Mouse (Mus musculus): ENCODE measurements around the gene Anapc2. TPM values are rescaled to one million over a fixed set of nuclear protein-coding genes. Genes with fewer than 3 reads are reported as not detected.

Anapc2 gene
- total and polyA plus RNA-seq, 2 experiments from 2014 or later: 37.9 to 108 TPM

GRCm38 (mm10) chr2:25318119-25318966 is 46.1 kb downstream of the Anapc2 start:
- 8% methylated on average over 31 of the region's 31 CpGs for WGBS
- TF ChIP-seq CTCF (IDR thresholded peaks at IDR 0.05; ENCODE audit: low read depth): no peak
- H3K27ac ChIP-seq (ENCODE audit: low read depth, low read length): peak overlapping the region; percentile 89
- H3K36me3 ChIP-seq (ENCODE audit: insufficient read depth): peaks cover 13% of the 10 kb centered on the region
- peaks cover 15% of the 10 kb centered on the region for H3K27me3 ChIP-seq (ENCODE audit: insufficient read depth, low read length)
- peak overlapping the region; percentile 74 for H3K4me2 ChIP-seq (ENCODE audit: low read depth)
- DNase-seq (peak; percentile 66), ATAC-seq (peak; percentile 72)
- peak overlapping the region; percentile 70 for H3K4me3 ChIP-seq (ENCODE audit: low read depth, low read length)
- peak overlapping the region; percentile 82 for H3K9ac ChIP-seq
- H3K4me1 ChIP-seq (ENCODE audit: insufficient read depth): peaks cover 7% of the 10 kb centered on the region
- no peaks in the 10 kb centered on the region for H3K9me3 ChIP-seq (ENCODE audit: low read length)

GRCm38 (mm10) chr2:25318971-25319773 is 46.9 kb downstream of the Anapc2 start, which contains the start of gene Grin1:
Gene Grin1 (minus strand): TSS chr2:25319187.
- ATAC-seq (peak; percentile 87), DNase-seq (peak; percentile 98)
- H3K4me3 ChIP-seq (ENCODE audit: low read depth, low read length): peak within 1 kb of the TSS; percentile 70
- peaks cover 8% of the 10 kb centered on the region for H3K27me3 ChIP-seq (ENCODE audit: insufficient read depth, low read length)
- H3K4me2 ChIP-seq (ENCODE audit: low read depth): peak within 1 kb of the TSS; percentile 74
- peak within 1 kb of the TSS; percentile 82 for H3K9ac ChIP-seq
- WGBS: 10% methylated on average over 58 of the region's 58 CpGs
- peaks cover 5% of the 10 kb centered on the region; the same call in 1 of the 2 replicates for H3K36me3 ChIP-seq (ENCODE audit: insufficient read depth)
- peak within 1 kb of the TSS; percentile 89 for H3K27ac ChIP-seq (ENCODE audit: low read depth, low read length)
- no peak for TF ChIP-seq CTCF (IDR thresholded peaks at IDR 0.05; ENCODE audit: low read depth)
- no peaks in the 10 kb centered on the region for H3K9me3 ChIP-seq (ENCODE audit: low read length)
- H3K4me1 ChIP-seq (ENCODE audit: insufficient read depth): peaks cover 7% of the 10 kb centered on the region

DNA sequence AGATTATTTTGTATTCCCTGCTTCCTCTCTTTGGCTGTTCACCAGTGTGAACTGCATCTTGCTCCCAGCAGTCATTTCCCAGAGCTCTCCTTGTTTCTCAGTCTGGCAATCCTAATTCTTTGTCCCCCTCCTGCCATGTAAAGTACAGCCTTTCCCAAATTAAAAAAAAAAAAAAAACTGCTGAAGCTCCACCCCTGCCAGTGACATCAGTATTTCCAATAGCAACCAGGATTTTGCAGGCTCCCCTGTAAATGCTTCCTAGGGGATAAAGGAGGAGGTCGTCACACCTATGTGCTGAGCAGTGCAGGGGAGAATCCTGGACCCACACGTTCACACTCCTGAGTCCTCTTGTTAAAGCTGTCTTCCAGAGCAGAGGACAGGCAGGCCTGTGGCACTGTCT is 47.8 kb downstream of the Anapc2 start:
- Histone ChIP-seq H3K27ac (ENCODE audit: low read depth, low read length) (peak overlapping the region; percentile 21; the same call in 1 of the 2 replicates), H3K27me3 (ENCODE audit: insufficient read depth, low read length) (peaks cover 5% of the 10 kb centered on the region; the same call in 1 of the 2 replicates), H3K36me3 (ENCODE audit: insufficient read depth) (no peaks in the 10 kb centered on the region; the same call in 1 of the 2 replicates), H3K4me1 (ENCODE audit: insufficient read depth) (peaks cover 7% of the 10 kb centered on the region), H3K4me2 (ENCODE audit: low read depth) (no peak overlapping the region), H3K9me3 (ENCODE audit: low read length) (no peaks in the 10 kb centered on the region), H3K4me3 (ENCODE audit: low read depth, low read length) (no peak overlapping the region), H3K9ac (no peak overlapping the region; the same call in 1 of the 2 replicates)
- WGBS: 23% methylated on average over 2 of the region's 2 CpGs
- DNase-seq (peak; percentile 23), ATAC-seq (peak; percentile 19; the same call in 1 of the 2 replicates)
- TF ChIP-seq CTCF (IDR thresholded peaks at IDR 0.05; ENCODE audit: low read depth): no peak

DNA sequence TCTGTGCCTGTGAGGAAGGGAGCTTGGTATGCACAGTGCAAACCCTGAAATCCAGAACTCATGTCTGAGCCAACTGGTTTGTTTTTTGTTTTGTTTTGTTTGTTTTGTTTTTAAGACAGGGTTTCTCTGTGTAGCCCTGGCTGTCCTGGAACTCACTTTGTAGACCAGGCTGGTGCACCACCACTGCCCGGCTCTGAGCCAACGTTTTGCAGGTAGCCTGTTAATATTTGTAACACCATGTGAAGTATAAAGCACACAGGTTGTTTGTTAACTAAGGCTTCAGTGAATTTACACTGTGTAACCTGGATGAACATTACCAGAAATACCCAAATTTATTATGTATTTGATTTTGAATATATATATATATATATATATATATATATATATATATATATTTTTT is 53.8 kb downstream of the Anapc2 start:
- Histone ChIP-seq H3K27ac (ENCODE audit: low read depth, low read length) (no peak overlapping the region), H3K9me3 (ENCODE audit: low read length) (no peaks in the 10 kb centered on the region), H3K4me1 (ENCODE audit: insufficient read depth) (no peaks in the 10 kb centered on the region), H3K4me3 (ENCODE audit: low read depth, low read length) (no peak overlapping the region), H3K4me2 (ENCODE audit: low read depth) (no peak overlapping the region), H3K9ac (no peak overlapping the region), H3K27me3 (ENCODE audit: insufficient read depth, low read length) (peaks cover 2% of the 10 kb centered on the region; the same call in 1 of the 2 replicates), H3K36me3 (ENCODE audit: insufficient read depth) (no peaks in the 10 kb centered on the region)
- no peak for DNase-seq
- no peak for TF ChIP-seq CTCF (IDR thresholded peaks at IDR 0.05; ENCODE audit: low read depth)
- WGBS: 78% methylated on average over 2 of the region's 2 CpGs
- ATAC-seq: no peak

- no peak overlapping the region for H3K4me2 ChIP-seq (ENCODE audit: low read depth)
- WGBS: 33% methylated on average over 7 of the region's 7 CpGs
- H3K9ac ChIP-seq: no peak overlapping the region
- H3K27ac ChIP-seq (ENCODE audit: low read depth, low read length): no peak overlapping the region
- no peaks in the 10 kb centered on the region for H3K36me3 ChIP-seq (ENCODE audit: insufficient read depth)
- no peak for ATAC-seq
- peaks cover 6% of the 10 kb centered on the region for H3K4me1 ChIP-seq (ENCODE audit: insufficient read depth)
- no peaks in the 10 kb centered on the region for H3K27me3 ChIP-seq (ENCODE audit: insufficient read depth, low read length)
- TF ChIP-seq CTCF (IDR thresholded peaks at IDR 0.05; ENCODE audit: low read depth): peak; percentile 70
- H3K4me3 ChIP-seq (ENCODE audit: low read depth, low read length): no peak overlapping the region
- no peaks in the 10 kb centered on the region for H3K9me3 ChIP-seq (ENCODE audit: low read length)
- DNase-seq: peak; percentile 55
Measured at GRCm38 (mm10) chr2:25328440-25328839, 56.2 kb downstream of the Anapc2 start.

GRCm38 (mm10) chr2:25331470-25331869 is 59.2 kb downstream of the Anapc2 start:
- Histone ChIP-seq H3K27ac (ENCODE audit: low read depth, low read length) (no peak overlapping the region), H3K4me3 (ENCODE audit: low read depth, low read length) (peak overlapping the region; percentile 62), H3K27me3 (ENCODE audit: insufficient read depth, low read length) (no peaks in the 10 kb centered on the region), H3K9ac (0 out of 2 replicates have a peak overlapping the region, but pooled peaks have one; percentile 89), H3K9me3 (ENCODE audit: low read length) (no peaks in the 10 kb centered on the region), H3K4me2 (ENCODE audit: low read depth) (peak overlapping the region; percentile 68), H3K36me3 (ENCODE audit: insufficient read depth) (peaks cover 21% of the 10 kb centered on the region), H3K4me1 (ENCODE audit: insufficient read depth) (peaks cover 9% of the 10 kb centered on the region)
- DNase-seq (no peak), ATAC-seq (no peak)
- 59% methylated on average over 9 of the region's 9 CpGs for WGBS
- TF ChIP-seq CTCF (IDR thresholded peaks at IDR 0.05; ENCODE audit: low read depth): no peak
